Mouse (Mus musculus) embryonic facial prominence, embryonic 10.5 days (tissue): ENCODE measurements around the gene Purb. TPM values are rescaled to one million over a fixed set of nuclear protein-coding genes. Genes with fewer than 3 reads are reported as not detected.
"Not testable (repeated sequence)": the region's sequence is repeated elsewhere in the genome, so short reads cannot be mapped to it uniquely, and the experiment has no call there.

ENCODE experiments used
- DNase-seq: peaks from one replicate; pipeline ENCODE4 v3.0.0-alpha.2; 2017; ENCODE audit warnings: low spot score
- H3K27ac ChIP-seq: fragments of 300-500 bp; sonication (generic); replicated peaks from 2 replicates; pipeline ENCODE4 v1.5.1; 2016; ENCODE audit warnings: mild to moderate bottlenecking
- H3K27me3 ChIP-seq: fragments of 300-500 bp; sonication (generic); replicated peaks from 2 replicates; pipeline ENCODE4 v1.6.1; 2016; ENCODE audit warnings: low read depth, mild to moderate bottlenecking; ENCODE audit not compliant: poor library complexity, severe bottlenecking
- H3K36me3 ChIP-seq: fragments of 300-500 bp; sonication (generic); replicated peaks from 2 replicates; pipeline ENCODE4 v1.6.1; 2016; ENCODE audit warnings: mild to moderate bottlenecking, moderate library complexity
- H3K4me1 ChIP-seq: fragments of 300-500 bp; sonication (generic); 2 replicates; pipeline ENCODE4 v1.6.1; 2016
- H3K4me3 ChIP-seq: fragments of 300-500 bp; sonication (generic); 2 replicates; pipeline ENCODE4 v1.5.1; 2016; ENCODE audit warnings: mild to moderate bottlenecking, moderate library complexity
- H3K9me3 ChIP-seq: fragments of 300-500 bp; sonication (generic); 2 replicates; pipeline ENCODE4 v1.6.1; 2016; ENCODE audit warnings: mild to moderate bottlenecking
- WGBS: fragments of 180-500 bp; shearing (Covaris S2); methylation state at CpG from one replicate; pipeline ENCODE4 v1.1.7; 2016; 5-methylcytosine and 5-hydroxymethylcytosine counted together
- microRNA-seq: library from miRNA; unstranded; fragments of <30 nt; microRNA quantifications from one replicate; pipeline ENCODE4, GENCODE M21; 2017
- polyA plus RNA-seq: library from polyadenylated mRNA; unstranded; fragments of >200 nt; fragmentation: Nextera tagmentation; extraction: Ambion mirVana; gene quantifications from 2 replicates; pipeline ENCODE4 v1.2.1, GENCODE M21; 2016

Purb gene
- polyA plus RNA-seq, 1 experiment from 2014 or later: 17.5 TPM

DNA sequence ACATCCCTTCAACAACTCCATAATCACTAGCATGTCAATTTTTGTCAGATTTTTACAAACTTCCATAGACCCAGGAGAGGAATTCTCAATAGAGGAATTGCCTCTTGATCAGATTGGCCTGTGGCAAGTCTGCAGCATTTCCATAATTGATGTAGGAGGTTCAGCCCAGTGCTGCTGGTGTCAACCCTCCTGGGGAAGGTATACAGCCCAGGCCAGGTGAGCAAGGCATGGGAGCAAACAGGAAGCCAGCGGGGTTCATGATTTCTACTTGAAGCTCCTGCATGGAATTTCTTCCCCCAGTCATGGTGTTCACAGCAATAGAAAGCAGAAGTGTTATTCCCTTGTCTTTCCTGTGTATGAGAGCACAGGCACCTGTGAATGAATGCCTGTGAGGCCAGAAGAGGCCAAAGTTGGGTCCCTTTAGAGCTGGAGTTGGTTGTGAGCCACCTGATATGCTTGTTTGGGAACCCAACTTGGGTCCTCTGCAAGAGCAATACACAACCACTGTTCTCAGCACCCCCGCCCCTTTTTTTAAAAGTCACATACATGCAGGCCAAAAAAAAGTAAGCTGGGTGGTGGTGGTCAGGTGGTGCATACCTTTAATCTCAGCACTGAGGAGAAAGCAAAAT is 54.9 kb downstream of the Purb start:
- no peaks in the 10 kb centered on the region for H3K27me3 ChIP-seq
- peaks cover 16% of the 10 kb centered on the region for H3K4me1 ChIP-seq
- H3K4me3 ChIP-seq: no peak overlapping the region
- H3K27ac ChIP-seq: no peak overlapping the region
- no peak for DNase-seq
- H3K9me3 ChIP-seq: no peaks in the 10 kb centered on the region
- 73% methylated on average over 2 of the region's 2 CpGs for WGBS
- peaks cover 87% of the 10 kb centered on the region for H3K36me3 ChIP-seq

DNA sequence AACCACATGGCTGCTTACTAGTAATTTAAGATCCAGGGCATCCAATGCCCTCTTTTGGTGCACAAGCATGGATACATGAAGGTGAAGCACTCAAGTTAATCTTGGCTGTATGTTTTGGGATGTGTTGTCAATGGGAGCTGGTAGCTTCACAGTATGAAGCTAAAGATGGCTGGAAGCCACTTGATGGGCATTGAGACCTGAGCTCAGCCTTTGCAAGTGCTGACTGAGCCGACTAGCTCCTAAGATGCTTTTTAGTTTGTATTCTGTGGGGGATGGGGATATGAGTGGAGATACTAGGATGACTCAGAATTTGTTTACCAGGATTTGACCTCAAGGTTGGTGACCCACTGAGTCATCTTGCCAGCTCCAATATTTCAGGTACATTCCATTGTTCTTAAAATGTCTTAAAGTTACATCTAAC is 55.4 kb downstream of the Purb start:
- H3K27me3 ChIP-seq: no peaks in the 10 kb centered on the region
- peaks cover 84% of the 10 kb centered on the region for H3K36me3 ChIP-seq
- H3K4me3 ChIP-seq: no peak overlapping the region
- no peaks in the 10 kb centered on the region for H3K9me3 ChIP-seq
- DNase-seq: no peak
- H3K4me1 ChIP-seq: peaks cover 16% of the 10 kb centered on the region
- WGBS: 38% methylated on average over 1 of the region's 1 CpGs
- H3K27ac ChIP-seq: no peak overlapping the region

DNA sequence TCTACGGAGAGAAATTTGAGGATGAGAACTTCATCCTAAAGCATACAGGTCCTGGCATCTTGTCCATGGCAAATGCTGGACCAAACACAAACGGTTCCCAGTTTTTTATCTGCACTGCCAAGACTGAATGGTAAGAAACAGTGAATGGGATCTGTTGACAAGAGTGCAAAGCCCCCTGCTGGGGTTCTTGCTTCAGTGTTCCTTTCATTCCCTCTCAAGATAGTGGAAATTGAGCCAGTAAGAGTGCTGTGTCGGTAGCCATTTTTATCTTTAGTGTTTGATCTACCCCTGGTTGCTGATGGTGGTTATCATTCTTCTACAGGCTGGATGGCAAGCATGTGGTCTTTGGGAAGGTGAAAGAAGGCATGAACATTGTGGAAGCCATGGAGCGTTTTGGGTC is 56.6 kb downstream of the Purb start:
- not testable (repeated sequence) for H3K27ac ChIP-seq, DNase-seq, H3K9me3 ChIP-seq, H3K27me3 ChIP-seq, H3K4me3 ChIP-seq
- Histone ChIP-seq H3K4me1 (peaks cover 25% of the 10 kb centered on the region), H3K36me3 (peaks cover 74% of the 10 kb centered on the region)
- 77% methylated on average over 4 of the region's 4 CpGs for WGBS

DNA sequence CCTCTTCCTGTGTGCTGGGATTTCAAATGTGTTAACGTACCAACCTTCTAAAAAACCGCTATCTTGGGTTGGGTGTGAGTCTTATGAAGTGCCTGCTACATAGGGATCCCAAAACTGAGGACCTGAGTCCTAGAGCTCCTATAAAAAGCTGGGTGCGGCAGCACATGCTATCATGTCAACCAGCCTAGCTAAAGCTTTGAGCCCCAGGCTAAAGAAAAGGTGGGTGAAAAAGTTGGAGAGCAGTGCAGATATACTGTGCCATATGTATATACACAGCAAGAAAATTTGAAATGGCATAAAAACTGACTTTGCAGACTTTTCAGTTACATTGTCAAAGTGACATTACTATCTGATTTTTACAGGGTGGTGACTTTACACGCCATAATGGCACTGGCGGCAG is 57.0 kb downstream of the Purb start:
- 92% methylated on average over 5 of the region's 5 CpGs for WGBS
- Histone ChIP-seq H3K36me3 (peaks cover 70% of the 10 kb centered on the region), H3K9me3 (no peaks in the 10 kb centered on the region), H3K27ac (no peak overlapping the region), H3K27me3 (no peaks in the 10 kb centered on the region), H3K4me1 (peaks cover 25% of the 10 kb centered on the region), H3K4me3 (peak overlapping the region; percentile 73; the same call in 1 of the 2 replicates)
- DNase-seq: no peak

Small RNAs within 50 kb of the gene (microRNA-seq; reads per million reads assigned to microRNA genes)
- not detected for gene Gm22123

Other genes starting within 250 kb of the Purb start
- 0.04 TPM in 1 of 2 replicates, not detected in the other for gene Npc1l1, start 245.8 kb downstream of the Purb start, polyA plus RNA-seq
- 128 and 143 TPM in 2 replicates for gene Ddx56, start 208.1 kb downstream of the Purb start, polyA plus RNA-seq
- gene Tmed4, start 201.0 kb downstream of the Purb start, polyA plus RNA-seq: 118 and 123 TPM in 2 replicates
- gene Ogdh, start 184.3 kb downstream of the Purb start, polyA plus RNA-seq: 108 and 114 TPM in 2 replicates
- 13.1 and 13.6 TPM in 2 replicates for gene Zmiz2, start 86.8 kb downstream of the Purb start, polyA plus RNA-seq
- 6,156 and 6,219 TPM in 2 replicates for gene Ppia, start 60.5 kb downstream of the Purb start, polyA plus RNA-seq
- 746 and 786 TPM in 2 replicates for gene H2afv, start 31.5 kb downstream of the Purb start, polyA plus RNA-seq
- 0.75 and 1.1 TPM in 2 replicates for gene Myo1g, start 45.0 kb upstream of the Purb start, polyA plus RNA-seq
- 109 and 114 TPM in 2 replicates for gene Ccm2, start 71.0 kb upstream of the Purb start, polyA plus RNA-seq
- gene Nacad, start 130.1 kb upstream of the Purb start, polyA plus RNA-seq: 9.8 and 10.5 TPM in 2 replicates
- gene Tbrg4, start 150.2 kb upstream of the Purb start, polyA plus RNA-seq: 66.9 and 74.2 TPM in 2 replicates
- not detected in 2 replicates for gene Wap, start 162.7 kb upstream of the Purb start, polyA plus RNA-seq
- gene Ramp3, start 182.6 kb upstream of the Purb start, polyA plus RNA-seq: 5.0 and 5.1 TPM in 2 replicates